Comparison of ENCODE assay signal across 11 mouse cellular contexts in genomic region chr12:3809520-3810180, GRCm38 (mm10). TPM values are rescaled to one million over a fixed set of nuclear protein-coding genes. Genes with fewer than 3 reads are reported as not detected.
DNase-seq lines count a peak whose midpoint lies in the region; ATAC-seq and TF ChIP-seq lines count a peak whose summit lies in the region.
"Had no signal": no experiment of that assay in that cellular context is flagged by ENCODE, and none has a peak within 500 bp of the region (broad histone marks: within the 10 kb centered on the region; RNA-seq: fewer than 3 reads in every experiment).

No protein-coding gene starts in this region.

- H3K36me3 ChIP-seq in heart, embryonic 10.5 days: no peaks in the 10 kb centered on the region
- no peaks in the 10 kb centered on the region for H3K36me3 ChIP-seq in kidney, postnatal 0 days (ENCODE audit: insufficient read depth, low read length)
- H3K36me3 ChIP-seq in neural tube, embryonic 15.5 days: no peaks in the 10 kb centered on the region
- H3K36me3 ChIP-seq in forebrain, embryonic 11.5 days (ENCODE audit: control insufficient read depth, insufficient read depth, low read length): no peaks in the 10 kb centered on the region

- WGBS in heart, embryonic 10.5 days: 59% methylated on average over 7 of the region's 7 CpGs
- WGBS in kidney, postnatal 0 days: 58% methylated on average over 7 of the region's 7 CpGs
- 82% methylated on average over 7 of the region's 7 CpGs for WGBS in neural tube, embryonic 15.5 days
- WGBS in forebrain, embryonic 11.5 days: 79% methylated on average over 7 of the region's 7 CpGs

- H3K9me3 ChIP-seq in heart, embryonic 10.5 days: no peaks in the 10 kb centered on the region
- no peaks in the 10 kb centered on the region for H3K9me3 ChIP-seq in kidney, postnatal 0 days (replicated peaks; ENCODE audit: low read length)
- no peaks in the 10 kb centered on the region for H3K9me3 ChIP-seq in neural tube, embryonic 15.5 days (replicated peaks)
- H3K9me3 ChIP-seq in forebrain, embryonic 11.5 days (ENCODE audit: control insufficient read depth, low read length): no peaks in the 10 kb centered on the region

- no peak overlapping the region for H3K9ac ChIP-seq in kidney, postnatal 0 days (ENCODE audit: low read depth, low read length)
- H3K9ac ChIP-seq in neural tube, embryonic 15.5 days (replicated peaks): no peak overlapping the region
- no peak overlapping the region for H3K9ac ChIP-seq in forebrain, embryonic 11.5 days (ENCODE audit: low read length)

- no peak for DNase-seq in heart, embryonic 10.5 days (ENCODE audit: low spot score)
- no peak for DNase-seq in heart, postnatal 4 days
- no peak for DNase-seq in kidney, postnatal 0 days (ENCODE audit: low spot score)
- no peak for DNase-seq in kidney, postnatal 36 days
- no peak for DNase-seq in neural tube, embryonic 10.5 days (ENCODE audit: extremely low spot score, low spot score)
- no peak for DNase-seq in spleen, postnatal 36 days (ENCODE audit: low spot score in 2 of 2)
- DNase-seq in forebrain, embryonic 11.5 days (ENCODE audit: low spot score): no peak
- DNase-seq: kidney, postnatal 14 days; spleen, adult 18-20 months had no signal

- no peak for TF ChIP-seq CTCF in kidney, postnatal 0 days (IDR thresholded peaks at IDR 0.05; ENCODE audit: low read depth)

- H3K4me2 ChIP-seq in kidney, postnatal 0 days (ENCODE audit: low read length): peak overlapping the region; percentile 40
- peak overlapping the region; percentile 82 for H3K4me2 ChIP-seq in neural tube, embryonic 15.5 days
- H3K4me2 ChIP-seq in forebrain, embryonic 11.5 days (ENCODE audit: low read depth, low read length, severe bottlenecking): no peak overlapping the region

- H3K27ac ChIP-seq in heart, embryonic 10.5 days: no peak overlapping the region; the same call in 1 of the 2 replicates
- H3K27ac ChIP-seq in kidney, postnatal 0 days: peak overlapping the region; percentile 81; the same call in 1 of the 2 replicates
- peak overlapping the region; percentile 28; the same call in 1 of the 2 replicates for H3K27ac ChIP-seq in neural tube, embryonic 15.5 days (replicated peaks)
- no peak overlapping the region for H3K27ac ChIP-seq in forebrain, embryonic 11.5 days (ENCODE audit: low read depth, low read length)

- 0 out of 2 replicates have a peak overlapping the region, but pooled peaks have one; percentile 89 for H3K4me3 ChIP-seq in heart, embryonic 10.5 days
- H3K4me3 ChIP-seq in kidney, postnatal 0 days (replicated peaks; ENCODE audit: low read depth, low read length): no peak overlapping the region
- no peak overlapping the region for H3K4me3 ChIP-seq in neural tube, embryonic 15.5 days (replicated peaks)
- no peak overlapping the region for H3K4me3 ChIP-seq in forebrain, embryonic 11.5 days (ENCODE audit: low read depth, low read length)

- peaks cover 15% of the 10 kb centered on the region; the same call in 1 of the 2 replicates for H3K27me3 ChIP-seq in heart, embryonic 10.5 days (ENCODE audit: insufficient read depth, poor library complexity, severe bottlenecking)
- H3K27me3 ChIP-seq in kidney, postnatal 0 days (ENCODE audit: insufficient read depth, low read length): no peaks in the 10 kb centered on the region
- no peaks in the 10 kb centered on the region for H3K27me3 ChIP-seq in neural tube, embryonic 15.5 days (replicated peaks)
- H3K27me3 ChIP-seq in forebrain, embryonic 11.5 days (ENCODE audit: control insufficient read depth, insufficient read depth, low read length): peaks cover 4% of the 10 kb centered on the region; the same call in 1 of the 2 replicates

- peaks cover 64% of the 10 kb centered on the region for H3K4me1 ChIP-seq in heart, embryonic 10.5 days
- H3K4me1 ChIP-seq in kidney, postnatal 0 days (replicated peaks; ENCODE audit: insufficient read depth, low read length): peaks cover 40% of the 10 kb centered on the region
- peaks cover 62% of the 10 kb centered on the region for H3K4me1 ChIP-seq in neural tube, embryonic 15.5 days
- peaks cover 16% of the 10 kb centered on the region for H3K4me1 ChIP-seq in forebrain, embryonic 11.5 days (replicated peaks; ENCODE audit: control insufficient read depth, insufficient read depth, low read length)

- no peak for ATAC-seq in kidney, postnatal 0 days (replicated peaks; ENCODE audit: low FRiP score, low read depth)
- no peak for ATAC-seq in neural tube, embryonic 15.5 days (ENCODE audit: low FRiP score)
- ATAC-seq in forebrain, embryonic 11.5 days (replicated peaks; ENCODE audit: low FRiP score): no peak
- ATAC-seq: forebrain, embryonic 16.5 days had no signal

RNA-seq across cellular contexts. Expression of gene Dnmt3a, which starts 3.8 kb away (rescaled TPM):
- 148 and 154 TPM in 2 replicates for polyA plus RNA-seq in heart, embryonic 10.5 days (2016; fragmentation: Nextera tagmentation; extraction: Ambion mirVana)
- total RNA-seq in heart, postnatal 4 days (2021): 100 to 1,000 TPM; 118 TPM
- 96.5 and 112 TPM in 2 replicates for polyA plus RNA-seq in kidney, postnatal 0 days (2015; fragmentation: Nextera tagmentation; extraction: Ambion mirVana)
- 116 and 134 TPM in 2 replicates for polyA plus RNA-seq in neural tube, embryonic 15.5 days (2015; fragmentation: Nextera tagmentation; extraction: Ambion mirVana)
- polyA plus RNA-seq in forebrain, embryonic 11.5 days (2014; fragmentation: Nextera tagmentation; extraction: Ambion mirVana): 102 and 104 TPM in 2 replicates

Comparison
In these comparisons a context has a peak if more than half of its experiments do, and no peak if none do; other contexts are left out.
1. H3K27ac ChIP-seq: peak in kidney, postnatal 0 days (single experiment) and neural tube, embryonic 15.5 days (single experiment); none in heart, embryonic 10.5 days (single experiment) and forebrain, embryonic 11.5 days (single experiment).